Mouse (Mus musculus) olfactory bulb, adult 2 months (tissue): Measurements from ENCODE around the gene Sdhaf2. TPM values are rescaled to one million over a fixed set of nuclear protein-coding genes. Genes with fewer than 3 reads are reported as not detected.
A peak's percentile ranks its signal among the peaks of the same experiment; 100 is the strongest.
"Not testable (repeated sequence)": the region's sequence is repeated elsewhere in the genome, so short reads cannot be mapped to it uniquely, and the experiment has no call there.

Experiments
- H3K27ac ChIP-seq: fragments of 200-500 bp; 2 replicates; pipeline ENCODE4 v1.5.1; 2012; ENCODE audit warnings: low read depth, low read length; ENCODE audit not compliant: insufficient read depth
- H3K4me1 ChIP-seq: fragments of 200-500 bp; 2 replicates; pipeline ENCODE4 v1.6.1; 2012; ENCODE audit warnings: low read length; ENCODE audit not compliant: control insufficient read depth, insufficient read depth
- H3K4me3 ChIP-seq: fragments of 200-500 bp; 2 replicates; pipeline ENCODE4 v1.5.1; 2012; ENCODE audit warnings: mild to moderate bottlenecking, low read depth, low read length, moderate library complexity; ENCODE audit not compliant: insufficient read depth
- CTCF ChIP-seq: fragments of 200-500 bp; IDR thresholded peaks from 2 replicates; pipeline ENCODE4 v1.5.1; 2012; ENCODE audit warnings: low read depth, mild to moderate bottlenecking, low read length, moderate library complexity; ENCODE audit not compliant: insufficient read depth
- POLR2A ChIP-seq: fragments of 200-500 bp; IDR thresholded peaks from 2 replicates; pipeline ENCODE4 v1.6.1; 2012; ENCODE audit warnings: mild to moderate bottlenecking, low read depth, low read length, moderate library complexity; ENCODE audit not compliant: insufficient read depth
- WGBS: fragments of 180-500 bp; shearing (Covaris S2); methylation state at CpG from one replicate; pipeline ENCODE4 v1.1.7; 2018; 5-methylcytosine and 5-hydroxymethylcytosine counted together
- polyA plus RNA-seq: library from polyadenylated mRNA; stranded (reverse); fragments of >200 nt; gene quantifications from 2 replicates; pipeline ENCODE4 v1.2.4, GENCODE M21; 2012; ENCODE audit warnings: low replicate concordance; ENCODE audit not compliant: missing spikeins, insufficient read depth, insufficient read length

Sdhaf2 gene
- not detected in 2 replicates for polyA plus RNA-seq

DNA sequence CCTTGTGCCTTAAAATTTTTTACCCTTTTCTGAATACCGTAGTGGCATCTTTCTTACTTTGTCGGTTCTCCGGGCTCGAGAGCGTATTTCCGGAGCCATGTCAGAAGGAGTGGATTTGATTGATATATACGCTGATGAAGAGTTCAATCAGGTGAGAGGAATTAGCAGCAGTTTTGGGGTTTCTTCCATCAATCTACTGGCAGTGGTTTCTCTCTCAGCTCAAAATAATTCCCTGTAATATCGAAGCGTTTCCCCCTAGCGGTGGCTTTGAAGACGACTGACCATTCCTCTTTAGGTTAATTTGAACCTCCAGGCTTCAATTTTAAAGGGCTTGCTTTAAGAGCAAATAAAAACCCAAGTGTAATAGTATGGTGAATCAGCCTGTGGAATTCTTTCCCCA lies at the start of gene Sdhaf2:
Gene Sdhaf2, minus strand, starts transcription at position 233 of the 400 bp plus-strand sequence.
- Histone ChIP-seq H3K4me1 (peaks cover 3% of the 10 kb centered on the region; the same call in 1 of the 2 replicates), H3K27ac (peak within 1 kb of the TSS; percentile 76), H3K4me3 (peak within 1 kb of the TSS; percentile 75)
- no peak for TF ChIP-seq CTCF
- TF ChIP-seq POLR2A: no peak
- 0% methylated on average over 11 of the region's 11 CpGs for WGBS

DNA sequence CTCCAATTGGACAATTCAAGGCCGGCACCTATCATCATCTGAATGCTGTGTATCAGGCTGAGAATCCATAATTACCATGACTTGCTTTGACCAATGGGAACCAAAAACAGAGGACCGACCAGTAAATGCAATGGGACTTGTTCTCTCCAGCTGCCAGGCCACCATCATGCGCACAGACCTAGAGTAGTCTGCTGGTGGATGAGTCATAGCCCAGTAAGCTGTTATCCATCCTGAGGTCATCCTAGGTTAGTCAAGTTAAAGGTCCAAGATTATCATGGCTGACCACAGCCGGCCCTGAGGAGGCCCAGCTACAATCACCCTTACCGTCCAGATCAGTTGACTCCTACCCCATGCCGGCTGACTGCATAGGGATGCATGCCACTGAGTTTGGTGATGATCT lies 43.7 kb upstream of the Sdhaf2 start:
- WGBS: 96% methylated on average over 6 of the region's 6 CpGs

GRCm38 (mm10) chr19:10565217-10565616 lies 39.3 kb upstream of the Sdhaf2 start:
- Histone ChIP-seq H3K4me3 (no peak overlapping the region), H3K4me1 (no peaks in the 10 kb centered on the region), H3K27ac (no peak overlapping the region)
- 74% methylated on average over 4 of the region's 4 CpGs for WGBS
- TF ChIP-seq POLR2A (no peak), CTCF (no peak)

More for the DNA sequence above, 43.7 kb upstream of the Sdhaf2 start:
- H3K27ac ChIP-seq: no peak overlapping the region
- TF ChIP-seq POLR2A (no peak), CTCF (no peak)
- no peaks in the 10 kb centered on the region for H3K4me1 ChIP-seq
- no peak overlapping the region for H3K4me3 ChIP-seq

GRCm38 (mm10) chr19:10564278-10564677 lies 38.3 kb upstream of the Sdhaf2 start:
- Histone ChIP-seq H3K27ac (no peak overlapping the region), H3K4me1 (no peaks in the 10 kb centered on the region), H3K4me3 (no peak overlapping the region)
- TF ChIP-seq CTCF: no peak
- no peak for TF ChIP-seq POLR2A
- WGBS: 87% methylated on average over 6 of the region's 6 CpGs

GRCm38 (mm10) chr19:10562351-10562750 lies 36.4 kb upstream of the Sdhaf2 start:
- TF ChIP-seq CTCF (no peak), POLR2A (no peak)
- no peak overlapping the region for H3K27ac ChIP-seq
- WGBS: 64% methylated on average over 5 of the region's 5 CpGs
- H3K4me3 ChIP-seq: no peak overlapping the region
- H3K4me1 ChIP-seq: no peaks in the 10 kb centered on the region

- 76% methylated on average over 6 of the region's 6 CpGs for WGBS
- Histone ChIP-seq H3K4me1 (no peaks in the 10 kb centered on the region), H3K27ac (no peak overlapping the region), H3K4me3 (no peak overlapping the region)
- TF ChIP-seq POLR2A: no peak
- no peak for TF ChIP-seq CTCF
Measured at GRCm38 (mm10) chr19:10561558-10562314, 35.8 kb upstream of the Sdhaf2 start.

- Histone ChIP-seq H3K4me3 (no peak overlapping the region), H3K27ac (no peak overlapping the region), H3K4me1 (no peaks in the 10 kb centered on the region)
- no peak for TF ChIP-seq POLR2A
- no peak for TF ChIP-seq CTCF
- WGBS: 43% methylated on average over 5 of the region's 5 CpGs
Measured at GRCm38 (mm10) chr19:10560108-10560507, 34.2 kb upstream of the Sdhaf2 start.

DNA sequence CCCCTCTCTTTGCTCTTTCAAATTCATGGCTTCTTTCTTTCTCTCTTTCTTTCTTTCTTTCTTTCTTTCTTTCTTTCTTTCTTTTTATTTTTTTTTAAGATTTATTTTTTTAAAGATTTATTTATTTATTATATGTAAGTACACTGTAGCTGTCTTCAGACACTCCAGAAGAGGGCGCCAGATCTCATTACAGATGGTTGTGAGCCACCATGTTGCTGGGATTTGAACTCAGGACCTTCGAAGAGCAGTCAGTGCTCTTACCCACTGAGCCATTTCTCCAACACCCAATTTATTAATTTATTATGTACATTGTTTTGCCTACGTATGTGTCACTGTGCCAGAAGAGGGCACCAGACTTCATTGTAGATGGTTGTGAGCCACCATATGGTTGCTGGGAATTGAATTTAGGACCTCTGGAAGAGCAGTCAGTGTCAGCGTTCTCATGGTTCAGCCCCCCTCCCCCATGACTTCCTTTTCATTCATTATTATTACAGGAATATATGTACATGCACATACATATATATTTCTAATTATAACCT lies 32.0 kb upstream of the Sdhaf2 start:
- not testable (repeated sequence) for H3K4me3 ChIP-seq, H3K27ac ChIP-seq, H3K4me1 ChIP-seq
- WGBS: 75% methylated on average over 4 of the region's 4 CpGs

DNA sequence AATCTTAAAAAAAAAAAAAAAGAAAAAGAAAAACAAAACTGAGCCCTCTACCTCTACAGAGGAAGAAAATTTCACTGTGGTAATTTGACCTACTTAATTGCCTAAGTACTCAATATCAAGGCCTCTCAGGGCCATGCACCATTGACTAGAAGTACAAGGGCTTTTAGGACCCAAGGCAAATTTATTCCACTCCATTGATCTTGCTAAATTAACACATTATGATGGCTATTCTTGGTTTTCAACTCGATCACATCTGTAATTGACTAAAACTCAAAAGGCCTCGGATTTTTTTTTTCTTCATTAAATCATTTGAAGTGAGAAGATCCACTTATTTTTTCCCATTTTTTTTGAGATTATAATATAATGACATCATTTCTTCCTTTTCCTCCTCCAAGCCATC lies 31.5 kb upstream of the Sdhaf2 start:
- no peak overlapping the region for H3K4me3 ChIP-seq
- WGBS: 57% methylated on average over 2 of the region's 2 CpGs
- TF ChIP-seq POLR2A: no peak
- no peak for TF ChIP-seq CTCF
- no peaks in the 10 kb centered on the region for H3K4me1 ChIP-seq
- no peak overlapping the region for H3K27ac ChIP-seq
